Mouse (Mus musculus) lung, embryonic 15.5 days (tissue): ENCODE measurements around the gene Crip1. TPM values are rescaled to one million over a fixed set of nuclear protein-coding genes. Genes with fewer than 3 reads are reported as not detected.
A peak's percentile ranks its signal among the peaks of the same experiment; 100 is the strongest.

Source experiments
- ATAC-seq: fragments of 200-750 bp; cut with Nextera tagmentation; 2 replicates; pipeline ENCODE4 v1.8.0; 2017; ENCODE audit warnings: moderate number of reproducible peaks, borderline replicate concordance; ENCODE audit not compliant: low FRiP score, low TSS enrichment; ENCODE audit errors: extremely low read depth
- H3K27ac ChIP-seq: fragments of 300-500 bp; sonication (generic); 2 replicates; pipeline ENCODE4 v1.5.1; 2015; ENCODE audit warnings: moderate library complexity, mild to moderate bottlenecking, inconsistent platforms
- H3K27me3 ChIP-seq: fragments of 300-500 bp; sonication (generic); 2 replicates; pipeline ENCODE4 v1.6.1; 2015; ENCODE audit warnings: inconsistent platforms
- H3K36me3 ChIP-seq: fragments of 300-500 bp; sonication (generic); 2 replicates; pipeline ENCODE4 v1.6.1; 2015; ENCODE audit warnings: inconsistent platforms
- H3K4me1 ChIP-seq: fragments of 300-500 bp; sonication (generic); 2 replicates; pipeline ENCODE4 v1.6.1; 2015; ENCODE audit warnings: inconsistent platforms
- H3K4me2 ChIP-seq: fragments of 300-500 bp; sonication (generic); 2 replicates; pipeline ENCODE4 v1.6.1; 2015; ENCODE audit warnings: inconsistent platforms, mild to moderate bottlenecking, moderate library complexity
- H3K4me3 ChIP-seq: fragments of 300-500 bp; sonication (generic); 2 replicates; pipeline ENCODE4 v1.5.1; 2015; ENCODE audit warnings: mild to moderate bottlenecking, inconsistent platforms
- H3K9ac ChIP-seq: fragments of 300-500 bp; sonication (generic); 2 replicates; pipeline ENCODE4 v1.6.1; 2015; ENCODE audit warnings: inconsistent platforms
- H3K9me3 ChIP-seq: fragments of 300-500 bp; sonication (generic); 2 replicates; pipeline ENCODE4 v1.6.1; 2016; ENCODE audit warnings: inconsistent platforms
- WGBS: fragments of 180-500 bp; shearing (Covaris S2); methylation state at CpG from one replicate; pipeline ENCODE4 v1.1.7; 2015; 5-methylcytosine and 5-hydroxymethylcytosine counted together
- polyA plus RNA-seq: library from polyadenylated mRNA; unstranded; fragments of >200 nt; fragmentation: Nextera tagmentation; extraction: Ambion mirVana; gene quantifications from 2 replicates; pipeline ENCODE4 v1.2.1, GENCODE M21; 2015

Gene Crip1
- polyA plus RNA-seq, 1 experiment from 2014 or later = 454 TPM

GRCm38 (mm10) chr12:113151661-113152271 lies 5.7 kb downstream of the Crip1 start:
- H3K9me3 ChIP-seq = no peaks in the 10 kb centered on the region
- peak overlapping the region; percentile 52 for H3K4me3 ChIP-seq
- peaks cover 47% of the 10 kb centered on the region for H3K4me1 ChIP-seq
- peak overlapping the region; percentile 81 for H3K4me2 ChIP-seq
- no peak for ATAC-seq
- peak overlapping the region; percentile 49 for H3K9ac ChIP-seq
- under 1% methylated on average over 36 of the region's 36 CpGs for WGBS
- no peaks in the 10 kb centered on the region for H3K36me3 ChIP-seq
- H3K27ac ChIP-seq = no peak overlapping the region
- H3K27me3 ChIP-seq = peaks cover 6% of the 10 kb centered on the region; the same call in 1 of the 2 replicates

- Histone ChIP-seq H3K9me3 (no peaks in the 10 kb centered on the region), H3K27me3 (peaks cover 6% of the 10 kb centered on the region; the same call in 1 of the 2 replicates), H3K4me3 (peak overlapping the region; percentile 52), H3K4me2 (peak overlapping the region; percentile 81), H3K27ac (no peak overlapping the region), H3K9ac (peak overlapping the region; percentile 49), H3K4me1 (peaks cover 49% of the 10 kb centered on the region), H3K36me3 (no peaks in the 10 kb centered on the region)
- ATAC-seq = no peak
- WGBS = 19% methylated on average over 19 of the region's 19 CpGs
Observed at GRCm38 (mm10) chr12:113152272-113152661, 6.2 kb downstream of the Crip1 start.

GRCm38 (mm10) chr12:113152991-113153525 lies 6.9 kb downstream of the Crip1 start:
- Histone ChIP-seq H3K27ac (no peak overlapping the region), H3K4me1 (peaks cover 54% of the 10 kb centered on the region), H3K4me2 (peak overlapping the region; percentile 81), H3K27me3 (peaks cover 6% of the 10 kb centered on the region; the same call in 1 of the 2 replicates), H3K4me3 (peak overlapping the region; percentile 52; the same call in 1 of the 2 replicates), H3K9ac (no peak overlapping the region), H3K9me3 (no peaks in the 10 kb centered on the region), H3K36me3 (no peaks in the 10 kb centered on the region)
- no peak for ATAC-seq
- WGBS = 75% methylated on average over 6 of the region's 6 CpGs

- Histone ChIP-seq H3K9me3 (no peaks in the 10 kb centered on the region), H3K4me2 (no peak overlapping the region), H3K27me3 (peaks cover 6% of the 10 kb centered on the region; the same call in 1 of the 2 replicates), H3K4me3 (no peak overlapping the region), H3K36me3 (no peaks in the 10 kb centered on the region), H3K9ac (no peak overlapping the region), H3K4me1 (peaks cover 45% of the 10 kb centered on the region), H3K27ac (no peak overlapping the region)
- no peak for ATAC-seq
- 93% methylated on average over 7 of the region's 7 CpGs for WGBS
Observed at GRCm38 (mm10) chr12:113153971-113154370, 7.9 kb downstream of the Crip1 start.

GRCm38 (mm10) chr12:113154747-113155075 lies 8.6 kb downstream of the Crip1 start:
- no peak for ATAC-seq
- Histone ChIP-seq H3K4me3 (peak overlapping the region; percentile 62), H3K36me3 (no peaks in the 10 kb centered on the region; the same call in 1 of the 2 replicates), H3K27me3 (peaks cover 6% of the 10 kb centered on the region; the same call in 1 of the 2 replicates), H3K4me2 (peak overlapping the region; percentile 74), H3K27ac (peak overlapping the region; percentile 88), H3K9ac (no peak overlapping the region), H3K9me3 (no peaks in the 10 kb centered on the region), H3K4me1 (peaks cover 40% of the 10 kb centered on the region)
- 70% methylated on average over 6 of the region's 6 CpGs for WGBS

- peaks cover 6% of the 10 kb centered on the region; the same call in 1 of the 2 replicates for H3K27me3 ChIP-seq
- H3K4me1 ChIP-seq = peaks cover 40% of the 10 kb centered on the region
- no peaks in the 10 kb centered on the region for H3K9me3 ChIP-seq
- 4% methylated on average over 32 of the region's 32 CpGs for WGBS
- H3K4me2 ChIP-seq = peak overlapping the region; percentile 74
- H3K27ac ChIP-seq = peak overlapping the region; percentile 88
- no peaks in the 10 kb centered on the region; the same call in 1 of the 2 replicates for H3K36me3 ChIP-seq
- H3K4me3 ChIP-seq = peak overlapping the region; percentile 62
- ATAC-seq = no peak
- peak overlapping the region; percentile 46 for H3K9ac ChIP-seq
Observed at GRCm38 (mm10) chr12:113155076-113155771, 9.1 kb downstream of the Crip1 start.

GRCm38 (mm10) chr12:113155887-113156539 lies 9.9 kb downstream of the Crip1 start, which contains the start of gene Tedc1:
Gene Tedc1, plus strand, starts transcription at chr12:113156421.
- H3K9ac ChIP-seq = peak within 1 kb of the TSS; percentile 62
- WGBS = 0% methylated on average over 46 of the region's 46 CpGs
- peak; percentile 95 for ATAC-seq

GRCm38 (mm10) chr12:113156540-113156929 lies 10.4 kb downstream of the Crip1 start:
- WGBS = under 1% methylated on average over 23 of the region's 23 CpGs
- Histone ChIP-seq H3K27ac (peak overlapping the region; percentile 81), H3K4me3 (peak overlapping the region; percentile 62), H3K27me3 (no peaks in the 10 kb centered on the region), H3K9me3 (no peaks in the 10 kb centered on the region), H3K9ac (peak overlapping the region; percentile 62), H3K4me1 (peaks cover 35% of the 10 kb centered on the region), H3K36me3 (peaks cover 3% of the 10 kb centered on the region; the same call in 1 of the 2 replicates), H3K4me2 (peak overlapping the region; percentile 74)
- no peak for ATAC-seq

More at GRCm38 (mm10) chr12:113155887-113156539, 9.9 kb downstream of the Crip1 start, which contains the start of gene Tedc1:
- peak within 1 kb of the TSS; percentile 62 for H3K4me3 ChIP-seq
- peaks cover 1% of the 10 kb centered on the region; the same call in 1 of the 2 replicates for H3K27me3 ChIP-seq
- H3K36me3 ChIP-seq = no peaks in the 10 kb centered on the region; the same call in 1 of the 2 replicates
- peak within 1 kb of the TSS; percentile 88 for H3K27ac ChIP-seq
- H3K9me3 ChIP-seq = no peaks in the 10 kb centered on the region
- peak within 1 kb of the TSS; percentile 74 for H3K4me2 ChIP-seq
- peaks cover 40% of the 10 kb centered on the region for H3K4me1 ChIP-seq

GRCm38 (mm10) chr12:113157002-113157401 lies 10.9 kb downstream of the Crip1 start:
- H3K27ac ChIP-seq = peak overlapping the region; percentile 81
- peak overlapping the region; percentile 74 for H3K4me2 ChIP-seq
- no peaks in the 10 kb centered on the region for H3K27me3 ChIP-seq
- peak overlapping the region; percentile 62 for H3K4me3 ChIP-seq
- H3K4me1 ChIP-seq = peaks cover 32% of the 10 kb centered on the region
- no peak for ATAC-seq
- peaks cover 4% of the 10 kb centered on the region; the same call in 1 of the 2 replicates for H3K36me3 ChIP-seq
- no peaks in the 10 kb centered on the region for H3K9me3 ChIP-seq
- 21% methylated on average over 8 of the region's 8 CpGs for WGBS
- peak overlapping the region; percentile 62 for H3K9ac ChIP-seq

GRCm38 (mm10) chr12:113157521-113157920 lies 11.4 kb downstream of the Crip1 start:
- Histone ChIP-seq H3K36me3 (peaks cover 4% of the 10 kb centered on the region; the same call in 1 of the 2 replicates), H3K4me1 (peaks cover 26% of the 10 kb centered on the region), H3K9me3 (no peaks in the 10 kb centered on the region), H3K4me3 (peak overlapping the region; percentile 62), H3K27me3 (no peaks in the 10 kb centered on the region), H3K27ac (peak overlapping the region; percentile 81; the same call in 1 of the 2 replicates), H3K9ac (no peak overlapping the region), H3K4me2 (peak overlapping the region; percentile 74)
- WGBS = 80% methylated on average over 8 of the region's 8 CpGs
- ATAC-seq = no peak

GRCm38 (mm10) chr12:113157971-113158370 lies 11.9 kb downstream of the Crip1 start:
- H3K9me3 ChIP-seq = no peaks in the 10 kb centered on the region
- H3K36me3 ChIP-seq = peaks cover 5% of the 10 kb centered on the region
- peak overlapping the region; percentile 74; the same call in 1 of the 2 replicates for H3K4me2 ChIP-seq
- no peaks in the 10 kb centered on the region for H3K27me3 ChIP-seq
- H3K4me3 ChIP-seq = no peak overlapping the region
- H3K27ac ChIP-seq = no peak overlapping the region
- 88% methylated on average over 8 of the region's 8 CpGs for WGBS
- no peak overlapping the region for H3K9ac ChIP-seq
- no peak for ATAC-seq
- H3K4me1 ChIP-seq = peaks cover 26% of the 10 kb centered on the region
